In the genomic region with DNA sequence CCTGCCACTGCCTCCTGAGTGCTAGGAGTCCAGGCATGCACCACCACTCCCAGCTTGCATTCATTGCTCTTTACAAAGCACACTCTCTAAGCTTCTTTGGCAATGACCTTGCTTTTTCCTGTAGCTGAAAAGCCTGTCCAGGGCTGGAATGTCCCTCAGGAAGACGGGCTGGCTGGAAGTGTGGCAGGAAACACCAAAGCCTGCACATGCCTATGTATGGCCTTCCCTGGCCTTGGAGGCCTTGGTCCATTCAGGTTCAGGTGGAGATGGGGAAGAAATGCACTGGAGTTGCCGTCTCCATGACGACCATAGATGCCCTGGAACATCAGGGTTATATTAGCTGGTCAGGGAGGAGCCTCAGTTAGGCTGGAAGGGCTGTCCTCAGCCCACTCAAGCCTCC, we compare ENCODE assay signal across 9 mouse cellular contexts. TPM values are rescaled to one million over a fixed set of nuclear protein-coding genes. Genes with fewer than 3 reads are reported as not detected.
A peak's percentile ranks its signal among the peaks of the same experiment; 100 is the strongest.
DNase-seq lines count a peak whose midpoint lies in the region; ATAC-seq and TF ChIP-seq lines count a peak whose summit lies in the region.
"Had no signal": no experiment of that assay in that cellular context is flagged by ENCODE, and none has a peak within 500 bp of the region (broad histone marks: within the 10 kb centered on the region; RNA-seq: fewer than 3 reads in every experiment).

No protein-coding gene starts in this region.

- no peak overlapping the region for H3K4me3 ChIP-seq in kidney, adult 2 months (ENCODE audit: insufficient read depth, low read depth, low read length)
- no peak overlapping the region for H3K4me3 ChIP-seq in embryonic facial prominence, embryonic 15.5 days (replicated peaks)
- no peak overlapping the region for H3K4me3 ChIP-seq in stomach, embryonic 15.5 days (replicated peaks)
- H3K4me3 ChIP-seq: forebrain, embryonic 13.5 days; intestine, embryonic 15.5 days had no signal

- peak; percentile 74 for DNase-seq in kidney, adult 2 months
- DNase-seq in kidney, postnatal 4 days = no peak
- DNase-seq in heart, postnatal 4 days = peak; percentile 60
- DNase-seq in thymus, postnatal 36 days = no peak
- DNase-seq in layer of hippocampus, adult 9-10 months (ENCODE audit: low spot score) = no peak

- H3K4me2 ChIP-seq in embryonic facial prominence, embryonic 15.5 days (replicated peaks) = no peak overlapping the region
- H3K4me2 ChIP-seq in stomach, embryonic 15.5 days = no peak overlapping the region
- H3K4me2 ChIP-seq: forebrain, embryonic 13.5 days; intestine, embryonic 15.5 days had no signal

- no peaks in the 10 kb centered on the region for H3K27me3 ChIP-seq in kidney, adult 2 months (replicated peaks; ENCODE audit: control insufficient read depth, insufficient read depth, low read length)
- H3K27me3 ChIP-seq in embryonic facial prominence, embryonic 15.5 days = no peaks in the 10 kb centered on the region
- H3K27me3 ChIP-seq in stomach, embryonic 15.5 days (replicated peaks) = no peaks in the 10 kb centered on the region
- H3K27me3 ChIP-seq: forebrain, embryonic 13.5 days; intestine, embryonic 15.5 days had no signal

- TF ChIP-seq POLR2A in kidney, adult 2 months (IDR thresholded peaks at IDR 0.05; ENCODE audit: low read depth, low read length) = no peak

- H3K9me3 ChIP-seq in embryonic facial prominence, embryonic 15.5 days (replicated peaks) = no peaks in the 10 kb centered on the region
- H3K9me3 ChIP-seq in stomach, embryonic 15.5 days = no peaks in the 10 kb centered on the region
- H3K9me3 ChIP-seq: forebrain, embryonic 13.5 days; intestine, embryonic 15.5 days had no signal

- H3K9ac ChIP-seq in embryonic facial prominence, embryonic 15.5 days = no peak overlapping the region
- no peak overlapping the region for H3K9ac ChIP-seq in stomach, embryonic 15.5 days
- H3K9ac ChIP-seq: forebrain, embryonic 13.5 days; intestine, embryonic 15.5 days had no signal

- no peaks in the 10 kb centered on the region for H3K36me3 ChIP-seq in kidney, adult 2 months (ENCODE audit: control insufficient read depth, insufficient read depth, low read length)
- H3K36me3 ChIP-seq in embryonic facial prominence, embryonic 15.5 days = no peaks in the 10 kb centered on the region
- H3K36me3 ChIP-seq in stomach, embryonic 15.5 days = no peaks in the 10 kb centered on the region
- H3K36me3 ChIP-seq: intestine, embryonic 15.5 days had no signal

- no peaks in the 10 kb centered on the region for H3K4me1 ChIP-seq in kidney, adult 2 months (ENCODE audit: control insufficient read depth, insufficient read depth, low read length)
- H3K4me1 ChIP-seq in embryonic facial prominence, embryonic 15.5 days = peaks cover 26% of the 10 kb centered on the region
- H3K4me1 ChIP-seq in stomach, embryonic 15.5 days = peaks cover 18% of the 10 kb centered on the region

- 56% methylated on average over 3 of the region's 3 CpGs for WGBS in kidney, adult 2 months
- 51% methylated on average over 3 of the region's 3 CpGs for WGBS in embryonic facial prominence, embryonic 15.5 days
- 68% methylated on average over 3 of the region's 3 CpGs for WGBS in stomach, embryonic 15.5 days

- TF ChIP-seq CTCF in kidney, adult 2 months (conservative IDR thresholded peaks at IDR 0.05; ENCODE audit: insufficient read depth, insufficient read length, low read depth, low read length) = no peak

- ATAC-seq in embryonic facial prominence, embryonic 15.5 days (ENCODE audit: insufficient number of reproducible peaks, low FRiP score, low TSS enrichment, low read depth) = 0 out of 2 replicates have a peak, but pooled peaks have one; percentile 16
- ATAC-seq in stomach, embryonic 15.5 days (ENCODE audit: insufficient read depth, low FRiP score, low read depth) = no peak
- ATAC-seq: forebrain, embryonic 13.5 days; intestine, embryonic 15.5 days had no signal

- peak overlapping the region; percentile 15 for H3K27ac ChIP-seq in kidney, adult 2 months (ENCODE audit: insufficient read depth, low read depth, low read length)
- no peak overlapping the region for H3K27ac ChIP-seq in embryonic facial prominence, embryonic 15.5 days (replicated peaks)
- 0 out of 2 replicates have a peak overlapping the region, but pooled peaks have one; percentile 26 for H3K27ac ChIP-seq in stomach, embryonic 15.5 days
- H3K27ac ChIP-seq: forebrain, embryonic 13.5 days; intestine, embryonic 15.5 days had no signal

RNA-seq across cellular contexts. Expression of gene Lrrfip1, which starts 15.3 kb away (rescaled TPM):
- polyA plus RNA-seq in kidney, adult 2 months (2012; rRNA removed) = 9.4 and 11.4 TPM in 2 replicates
- 55.0 and 56.8 TPM in 2 replicates for polyA plus RNA-seq in embryonic facial prominence, embryonic 15.5 days (2015; fragmentation: Nextera tagmentation; extraction: Ambion mirVana)
- 100 to 1,000 TPM; 214 to 233 TPM for total RNA-seq in heart, postnatal 4 days (2021)
- polyA plus RNA-seq in stomach, embryonic 15.5 days (2015; fragmentation: Nextera tagmentation; extraction: Ambion mirVana) = 64.9 and 65.4 TPM in 2 replicates

RNA-seq across cellular contexts. Expression of gene Rab17, which starts 44.3 kb away (rescaled TPM):
- polyA plus RNA-seq in kidney, adult 2 months (2012; rRNA removed) = 34.4 and 35.9 TPM in 2 replicates
- 2.4 and 3.1 TPM in 2 replicates for polyA plus RNA-seq in embryonic facial prominence, embryonic 15.5 days (2015; fragmentation: Nextera tagmentation; extraction: Ambion mirVana)
- 1 to 10 TPM; 4.3 to 5.1 TPM for total RNA-seq in heart, postnatal 4 days (2021)
- polyA plus RNA-seq in stomach, embryonic 15.5 days (2015; fragmentation: Nextera tagmentation; extraction: Ambion mirVana) = 9.5 and 14.2 TPM in 2 replicates
- polyA plus RNA-seq: forebrain, embryonic 13.5 days had no signal

Comparison
In these comparisons a context has a peak if more than half of its experiments do, and no peak if none do; other contexts are left out.
1. DNase-seq: peak in kidney, adult 2 months (single experiment) and heart, postnatal 4 days (single experiment); none in kidney, postnatal 4 days (0 of 2), thymus, postnatal 36 days (0 of 2) and layer of hippocampus, adult 9-10 months (single experiment).